Mouse (Mus musculus): Measurements from ENCODE around the gene Stat1. TPM values are rescaled to one million over a fixed set of nuclear protein-coding genes. Genes with fewer than 3 reads are reported as not detected.

Gene Stat1
- polyA plus RNA-seq (2014; fragmentation: Illumina TruSeq; extraction: RNeasy Lipid Tissue Mini Kit (QIAGEN cat#74804); ENCODE audit: low replicate concordance), result 103 TPM

GRCm38 (mm10) chr1:52118860-52119591 lies at the start of gene Stat1:
Gene Stat1, plus strand, starts transcription at chr1:52119440.

Other genes with a start within 250 kb of the Stat1 start
- 21.5 TPM for gene Myo1b, start 203.4 kb upstream of the Stat1 start, polyA plus RNA-seq (2014; fragmentation: Illumina TruSeq; extraction: RNeasy Lipid Tissue Mini Kit (QIAGEN cat#74804); ENCODE audit: low replicate concordance)
- 5.6 TPM for gene Stat4, start 132.3 kb upstream of the Stat1 start, polyA plus RNA-seq (2014; fragmentation: Illumina TruSeq; extraction: RNeasy Lipid Tissue Mini Kit (QIAGEN cat#74804); ENCODE audit: low replicate concordance)
- gene Gls, start 113.8 kb downstream of the Stat1 start, polyA plus RNA-seq (2014; fragmentation: Illumina TruSeq; extraction: RNeasy Lipid Tissue Mini Kit (QIAGEN cat#74804); ENCODE audit: low replicate concordance), result 551 TPM